Mouse (Mus musculus) hindbrain, embryonic 15.5 days (tissue): ENCODE data around the gene Vrk3. TPM values are rescaled to one million over a fixed set of nuclear protein-coding genes. Genes with fewer than 3 reads are reported as not detected.

Experiments used
- ATAC-seq: fragments of 200-750 bp; cut with Nextera tagmentation; 2 replicates; pipeline ENCODE4 v1.8.0; 2017; ENCODE audit warnings: low read depth, moderate number of reproducible peaks, moderate TSS enrichment; ENCODE audit not compliant: low FRiP score
- H3K27ac ChIP-seq: fragments of 300-500 bp; sonication (generic); replicated peaks from 2 replicates; pipeline ENCODE4 v1.5.1; 2015; ENCODE audit warnings: mild to moderate bottlenecking, inconsistent platforms
- H3K27me3 ChIP-seq: fragments of 300-500 bp; sonication (generic); 2 replicates; pipeline ENCODE4 v1.6.1; 2015; ENCODE audit warnings: control low read depth, inconsistent platforms
- H3K36me3 ChIP-seq: fragments of 300-500 bp; sonication (generic); 2 replicates; pipeline ENCODE4 v1.6.1; 2015; ENCODE audit warnings: control low read depth, inconsistent platforms
- H3K4me1 ChIP-seq: fragments of 300-500 bp; sonication (generic); replicated peaks from 2 replicates; pipeline ENCODE4 v1.6.1; 2015; ENCODE audit warnings: control low read depth, inconsistent platforms
- H3K4me2 ChIP-seq: fragments of 300-500 bp; sonication (generic); 2 replicates; pipeline ENCODE4 v1.6.1; 2015; ENCODE audit warnings: moderate library complexity, mild to moderate bottlenecking, inconsistent platforms
- H3K4me3 ChIP-seq: fragments of 300-500 bp; sonication (generic); 2 replicates; pipeline ENCODE4 v1.5.1; 2015; ENCODE audit warnings: mild to moderate bottlenecking, inconsistent platforms
- H3K9ac ChIP-seq: fragments of 300-500 bp; sonication (generic); 2 replicates; pipeline ENCODE4 v1.6.1; 2015; ENCODE audit warnings: inconsistent platforms
- H3K9me3 ChIP-seq: fragments of 300-500 bp; sonication (generic); 2 replicates; pipeline ENCODE4 v1.6.1; 2016; ENCODE audit warnings: control low read depth, inconsistent platforms
- WGBS: fragments of 180-500 bp; shearing (Covaris S2); methylation state at CpG from one replicate; pipeline ENCODE4 v1.1.7; 2015; 5-methylcytosine and 5-hydroxymethylcytosine counted together
- polyA plus RNA-seq: library from polyadenylated mRNA; unstranded; fragments of >200 nt; fragmentation: Nextera tagmentation; extraction: Ambion mirVana; gene quantifications from 2 replicates; pipeline ENCODE4 v1.2.1, GENCODE M21; 2015

The Vrk3 gene
- polyA plus RNA-seq, 1 experiment from 2014 or later = 32.4 TPM

- Histone ChIP-seq H3K9me3 (no peaks in the 10 kb centered on the region), H3K36me3 (no peaks in the 10 kb centered on the region), H3K27ac (no peak overlapping the region), H3K27me3 (no peaks in the 10 kb centered on the region), H3K4me1 (peaks cover 29% of the 10 kb centered on the region), H3K4me2 (no peak overlapping the region), H3K9ac (no peak overlapping the region), H3K4me3 (no peak overlapping the region)
- no peak for ATAC-seq
- WGBS = 96% methylated on average over 3 of the region's 3 CpGs
Measured at GRCm38 (mm10) chr7:44813985-44814384, 65.8 kb downstream of the Vrk3 start.

GRCm38 (mm10) chr7:44814423-44814822, 66.2 kb downstream of the Vrk3 start:
- no peak for ATAC-seq
- 97% methylated on average over 4 of the region's 4 CpGs for WGBS

GRCm38 (mm10) chr7:44814952-44815553, 66.8 kb downstream of the Vrk3 start:
- peak overlapping the region; percentile 78 for H3K4me3 ChIP-seq
- peak overlapping the region; percentile 60 for H3K4me2 ChIP-seq
- peaks cover 39% of the 10 kb centered on the region for H3K4me1 ChIP-seq
- no peaks in the 10 kb centered on the region for H3K9me3 ChIP-seq
- peak overlapping the region; percentile 90 for H3K27ac ChIP-seq
- H3K27me3 ChIP-seq = no peaks in the 10 kb centered on the region
- H3K9ac ChIP-seq = 0 out of 2 replicates have a peak overlapping the region, but pooled peaks have one; percentile 5
- peak; percentile 9; the same call in 1 of the 2 replicates for ATAC-seq
- WGBS = 25% methylated on average over 14 of the region's 14 CpGs
- no peaks in the 10 kb centered on the region for H3K36me3 ChIP-seq

More at GRCm38 (mm10) chr7:44814423-44814822, 66.2 kb downstream of the Vrk3 start:
- no peaks in the 10 kb centered on the region for H3K36me3 ChIP-seq
- H3K9me3 ChIP-seq = no peaks in the 10 kb centered on the region
- no peak overlapping the region for H3K9ac ChIP-seq
- no peak overlapping the region for H3K4me2 ChIP-seq
- peaks cover 32% of the 10 kb centered on the region for H3K4me1 ChIP-seq
- no peaks in the 10 kb centered on the region for H3K27me3 ChIP-seq
- H3K4me3 ChIP-seq = no peak overlapping the region
- H3K27ac ChIP-seq = no peak overlapping the region

DNA sequence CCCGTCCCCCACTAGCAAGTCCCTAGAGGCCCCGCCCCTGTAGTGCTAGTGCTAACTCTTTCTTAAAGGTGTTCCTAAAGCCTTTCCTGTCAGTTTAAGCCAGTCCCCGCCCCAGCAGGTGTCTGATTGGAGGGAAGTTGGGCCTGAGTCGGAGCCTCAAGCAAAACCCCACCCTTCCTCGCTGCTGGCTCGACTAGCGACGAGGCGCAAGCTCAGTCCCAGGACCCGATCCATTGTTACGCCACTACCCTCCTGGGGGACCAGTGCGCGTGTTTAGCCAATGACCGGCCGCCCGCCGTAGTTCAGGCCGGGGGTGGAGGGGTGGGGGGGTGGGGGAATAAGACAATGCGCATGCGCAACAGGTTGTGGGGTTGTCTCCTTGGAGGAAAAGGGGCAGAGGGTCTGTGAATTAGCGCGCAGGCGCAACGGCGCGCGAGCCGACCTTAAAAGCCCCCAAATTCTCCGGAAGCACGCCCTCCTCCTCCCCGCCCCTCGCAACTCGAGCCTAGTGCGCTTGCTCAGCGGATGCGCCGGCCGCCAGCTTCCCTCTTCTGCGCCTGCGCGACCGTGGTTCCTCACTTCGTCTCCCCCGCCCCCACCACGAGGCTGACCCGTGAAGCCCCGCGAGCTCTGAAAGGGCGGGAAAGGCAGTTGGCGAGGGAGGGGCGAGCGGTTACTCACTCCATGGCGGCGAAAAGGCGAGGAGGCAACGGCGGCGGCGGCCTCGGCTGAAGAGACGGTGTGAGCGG, 67.7 kb downstream of the Vrk3 start, which contains the start of the genes Nup62 and Il4i1:
Gene Nup62, plus strand, starts transcription at position 368 of the 749 bp plus-strand sequence.
Gene Il4i1, plus strand, starts transcription at position 667 of the 749 bp plus-strand sequence.
- Histone ChIP-seq H3K4me3 (peak within 1 kb of the TSS; percentile 78), H3K9me3 (no peaks in the 10 kb centered on the region), H3K4me1 (peaks cover 44% of the 10 kb centered on the region), H3K4me2 (peak within 1 kb of the TSS; percentile 61), H3K27me3 (no peaks in the 10 kb centered on the region), H3K36me3 (no peaks in the 10 kb centered on the region), H3K9ac (peak within 1 kb of the TSS; percentile 68), H3K27ac (peak within 1 kb of the TSS; percentile 90)
- ATAC-seq = peak; percentile 94
- WGBS = 0% methylated on average over 61 of the region's 62 CpGs

DNA sequence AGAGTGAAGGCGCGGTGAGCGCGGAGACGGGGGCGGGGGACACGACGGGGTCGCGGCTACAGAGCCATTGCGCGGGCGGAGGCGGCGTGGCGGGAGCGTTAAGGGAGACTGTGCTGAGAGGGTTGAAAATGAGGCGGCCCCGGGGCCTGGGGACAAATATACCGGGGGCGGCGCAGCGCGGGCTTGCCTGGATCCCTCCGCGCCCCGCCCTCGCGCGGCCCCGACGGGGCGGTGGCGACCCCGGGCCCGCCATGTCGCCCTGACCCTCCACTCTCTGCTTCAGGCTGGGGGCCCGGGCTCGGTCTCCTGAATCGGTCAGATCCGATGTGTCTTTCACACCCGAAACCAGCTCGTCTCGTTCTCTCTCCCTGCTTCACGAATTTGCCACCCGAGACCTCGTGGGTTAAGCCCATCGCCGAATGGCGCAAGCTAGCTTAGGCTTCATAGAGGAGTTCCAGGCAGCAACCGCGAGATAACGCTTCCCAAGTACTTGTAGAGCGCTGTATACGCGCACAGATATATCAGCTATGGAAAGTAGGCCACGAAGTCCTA, 68.3 kb downstream of the Vrk3 start, which contains the start of gene Atf5:
Gene Atf5, minus strand, starts transcription at position 189 of the 552 bp plus-strand sequence.
- H3K4me3 ChIP-seq = peak within 1 kb of the TSS; percentile 78
- peak within 1 kb of the TSS; percentile 61 for H3K4me2 ChIP-seq
- H3K36me3 ChIP-seq = no peaks in the 10 kb centered on the region
- no peaks in the 10 kb centered on the region for H3K27me3 ChIP-seq
- peak; percentile 7 for ATAC-seq
- WGBS = under 1% methylated on average over 42 of the region's 57 CpGs
- no peaks in the 10 kb centered on the region for H3K9me3 ChIP-seq
- peak within 1 kb of the TSS; percentile 68 for H3K9ac ChIP-seq
- H3K4me1 ChIP-seq = peaks cover 44% of the 10 kb centered on the region
- H3K27ac ChIP-seq = peak within 1 kb of the TSS; percentile 90

- Histone ChIP-seq H3K9ac (peak overlapping the region; percentile 68), H3K4me3 (peak overlapping the region; percentile 78), H3K27ac (peak overlapping the region; percentile 32; the same call in 1 of the 2 replicates), H3K36me3 (no peaks in the 10 kb centered on the region), H3K4me2 (peak overlapping the region; percentile 61), H3K9me3 (no peaks in the 10 kb centered on the region), H3K27me3 (no peaks in the 10 kb centered on the region), H3K4me1 (peaks cover 47% of the 10 kb centered on the region)
- 26% methylated on average over 3 of the region's 3 CpGs for WGBS
- no peak for ATAC-seq
Measured at GRCm38 (mm10) chr7:44817441-44817840, 69.2 kb downstream of the Vrk3 start.

DNA sequence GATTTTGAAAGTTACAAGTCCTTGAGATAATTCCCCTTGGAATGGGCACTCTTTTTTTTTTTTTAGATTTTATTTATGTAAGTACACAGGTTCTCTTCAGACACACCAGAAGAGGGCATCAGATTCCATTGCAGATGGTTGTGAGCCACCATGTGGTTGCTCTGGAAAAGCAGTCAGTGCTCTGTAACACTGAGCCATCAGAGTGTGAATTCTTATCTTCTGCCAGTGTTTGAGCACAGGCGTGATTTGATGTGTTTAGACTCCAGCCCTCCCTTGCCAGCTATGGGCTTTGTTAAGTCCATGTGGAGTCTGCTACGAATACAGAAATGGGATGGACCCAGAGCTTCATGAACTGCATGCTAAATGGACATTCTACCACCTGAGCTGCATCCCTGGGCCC, 70.0 kb downstream of the Vrk3 start:
- H3K9ac ChIP-seq = no peak overlapping the region; the same call in 1 of the 2 replicates
- peak overlapping the region; percentile 78; the same call in 1 of the 2 replicates for H3K4me3 ChIP-seq
- peaks cover 51% of the 10 kb centered on the region for H3K4me1 ChIP-seq

DNA sequence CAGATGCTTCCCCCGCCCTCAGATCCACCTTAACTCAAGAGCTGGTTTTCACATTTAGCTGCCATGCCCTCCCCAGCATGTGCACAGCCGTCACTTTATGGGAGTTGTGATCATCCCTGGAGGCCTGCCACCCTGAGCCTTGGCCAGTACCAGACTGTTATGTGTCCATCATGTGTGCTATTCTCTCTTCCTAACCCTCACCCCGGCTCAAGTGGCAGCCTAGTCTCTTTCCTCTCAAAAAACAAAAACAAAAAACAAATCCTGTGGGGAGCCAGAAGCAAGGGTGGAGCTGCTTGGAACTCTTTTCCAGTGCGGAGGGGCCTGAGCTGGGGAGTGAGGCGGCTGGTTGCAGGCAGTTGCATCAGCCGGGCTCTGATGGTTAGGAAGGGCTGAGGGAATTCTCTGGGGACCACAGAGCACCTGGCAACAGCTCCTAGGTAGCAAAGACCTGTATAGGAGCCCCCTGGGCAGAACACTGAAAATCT, 70.6 kb downstream of the Vrk3 start:
- Histone ChIP-seq H3K4me3 (peak overlapping the region; percentile 78), H3K27ac (0 out of 2 replicates have a peak overlapping the region, but pooled peaks have one; percentile 22), H3K36me3 (no peaks in the 10 kb centered on the region), H3K27me3 (no peaks in the 10 kb centered on the region), H3K4me2 (peak overlapping the region; percentile 61), H3K9me3 (no peaks in the 10 kb centered on the region), H3K4me1 (peaks cover 53% of the 10 kb centered on the region), H3K9ac (peak overlapping the region; percentile 22)
- 35% methylated on average over 6 of the region's 6 CpGs for WGBS
- ATAC-seq = no peak

More for the DNA sequence above, 70.0 kb downstream of the Vrk3 start:
- Histone ChIP-seq H3K27ac (0 out of 2 replicates have a peak overlapping the region, but pooled peaks have one; percentile 22), H3K36me3 (no peaks in the 10 kb centered on the region), H3K9me3 (no peaks in the 10 kb centered on the region), H3K27me3 (no peaks in the 10 kb centered on the region), H3K4me2 (peak overlapping the region; percentile 61)
- ATAC-seq = no peak
- 15% methylated on average over 2 of the region's 2 CpGs for WGBS

DNA sequence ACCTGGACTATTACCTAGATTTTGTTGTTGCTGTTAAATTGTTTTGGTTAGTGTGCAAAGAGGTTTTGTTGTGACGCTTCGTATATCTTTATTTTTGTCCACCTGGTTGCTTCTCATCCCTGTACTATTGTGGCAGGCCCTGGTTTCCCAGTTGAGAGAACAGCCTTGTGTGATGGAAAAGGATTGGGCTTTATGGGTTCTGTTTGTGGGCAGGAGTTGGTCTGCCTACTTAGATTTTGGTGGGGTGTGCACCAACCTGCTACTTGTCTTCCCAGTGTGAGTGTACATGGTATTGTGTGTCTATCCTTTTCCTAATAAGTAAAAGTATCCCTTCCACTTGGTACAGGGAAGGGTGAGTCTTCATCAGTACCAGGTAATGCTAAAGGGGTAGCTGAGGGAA, 71.2 kb downstream of the Vrk3 start:
- Histone ChIP-seq H3K36me3 (no peaks in the 10 kb centered on the region), H3K4me3 (no peak overlapping the region), H3K27ac (no peak overlapping the region), H3K9ac (no peak overlapping the region), H3K9me3 (no peaks in the 10 kb centered on the region), H3K4me2 (peak overlapping the region; percentile 61), H3K27me3 (no peaks in the 10 kb centered on the region), H3K4me1 (peaks cover 56% of the 10 kb centered on the region)
- ATAC-seq = no peak
- 96% methylated on average over 2 of the region's 2 CpGs for WGBS

DNA sequence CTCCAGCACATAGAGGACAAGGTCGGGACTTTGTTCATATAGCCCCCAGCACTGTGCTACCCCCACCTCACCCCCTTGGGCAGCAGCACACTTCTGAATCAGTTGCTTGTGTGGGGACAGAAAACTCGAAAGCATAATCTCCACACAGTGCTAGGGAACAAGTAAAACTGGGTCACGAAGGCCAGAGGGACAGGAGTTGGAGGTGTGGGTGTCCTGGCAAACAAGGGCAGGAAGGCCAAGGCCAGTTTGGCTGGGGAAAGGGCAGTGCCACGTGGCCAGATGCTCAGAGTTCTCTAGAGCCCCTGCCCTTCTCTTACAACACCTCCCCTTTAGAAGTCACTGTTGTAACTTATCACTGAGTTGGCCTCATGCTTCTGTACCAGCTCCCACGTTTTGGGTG, 71.7 kb downstream of the Vrk3 start:
- H3K4me1 ChIP-seq = peaks cover 58% of the 10 kb centered on the region

GRCm38 (mm10) chr7:44820525-44820924, 72.3 kb downstream of the Vrk3 start:
- Histone ChIP-seq H3K9me3 (no peaks in the 10 kb centered on the region), H3K27me3 (no peaks in the 10 kb centered on the region), H3K4me2 (no peak overlapping the region), H3K36me3 (no peaks in the 10 kb centered on the region), H3K9ac (no peak overlapping the region), H3K4me3 (no peak overlapping the region), H3K27ac (no peak overlapping the region), H3K4me1 (peaks cover 52% of the 10 kb centered on the region)
- WGBS = 92% methylated on average over 3 of the region's 3 CpGs
- no peak for ATAC-seq

More for the DNA sequence above, 71.7 kb downstream of the Vrk3 start:
- no peaks in the 10 kb centered on the region for H3K9me3 ChIP-seq
- no peak overlapping the region for H3K9ac ChIP-seq
- no peak overlapping the region for H3K27ac ChIP-seq
- no peaks in the 10 kb centered on the region for H3K36me3 ChIP-seq
- ATAC-seq = no peak
- H3K27me3 ChIP-seq = no peaks in the 10 kb centered on the region
- H3K4me3 ChIP-seq = no peak overlapping the region
- 78% methylated on average over 5 of the region's 5 CpGs for WGBS
- no peak overlapping the region for H3K4me2 ChIP-seq
